Mouse (Mus musculus) hematopoietic stem cell, adult 5-6 weeks (primary cell): ENCODE results near the gene H2-Eb2. TPM values are rescaled to one million over a fixed set of nuclear protein-coding genes. Genes with fewer than 3 reads are reported as not detected.

Experiments used
- ATAC-seq, 2 experiments: fragments of 125-278 bp in 1 of 2; replicated peaks in 1 of 2; 2 replicates each; pipeline ENCODE4 v1.8.0; 2016 to 2017; ENCODE audit warnings: inconsistent platforms in 2 of 2, mild to moderate bottlenecking in 2 of 2, moderate number of reproducible peaks in 2 of 2, low read depth in 1 of 2, moderate TSS enrichment in 1 of 2; ENCODE audit not compliant: low FRiP score in 2 of 2, poor library complexity in 2 of 2, severe bottlenecking in 2 of 2, insufficient read depth in 1 of 2, low TSS enrichment in 1 of 2
- total RNA-seq: library from RNA; stranded (forward); fragments of 172-1452, 232-1000 nt; gene quantifications from 2 replicates; pipeline ENCODE4 v1.2.3, GENCODE M21; 2017

The H2-Eb2 gene
- total RNA-seq, 1 experiment from 2014 or later: not detected

GRCm38 (mm10) chr17:34378716-34379115, 53.3 kb downstream of the H2-Eb2 start:
- no peak for ATAC-seq

DNA sequence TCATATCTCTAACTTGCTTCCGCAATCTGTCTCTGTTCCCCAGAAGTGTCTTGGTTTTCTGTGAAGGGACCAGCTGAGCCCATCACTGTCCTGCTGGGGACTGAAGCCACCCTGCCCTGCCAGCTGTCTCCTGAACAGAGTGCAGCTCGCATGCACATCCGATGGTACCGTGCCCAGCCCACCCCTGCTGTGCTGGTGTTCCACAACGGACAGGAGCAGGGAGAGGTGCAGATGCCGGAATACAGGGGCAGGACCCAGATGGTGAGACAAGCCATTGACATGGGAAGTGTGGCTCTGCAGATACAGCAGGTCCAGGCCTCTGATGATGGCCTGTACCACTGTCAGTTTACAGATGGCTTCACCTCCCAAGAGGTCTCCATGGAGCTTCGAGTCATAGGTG, 54.0 kb downstream of the H2-Eb2 start:
- ATAC-seq: no peak

GRCm38 (mm10) chr17:34381876-34382275, 56.4 kb downstream of the H2-Eb2 start:
- ATAC-seq: no peak

- no peak for ATAC-seq
These were observed 57.7 kb downstream of the H2-Eb2 start for GRCm38 (mm10) chr17:34383212-34383611.

- ATAC-seq: no peak
These were observed 59.2 kb downstream of the H2-Eb2 start for GRCm38 (mm10) chr17:34384699-34385098.

GRCm38 (mm10) chr17:34386656-34387055, 61.2 kb downstream of the H2-Eb2 start:
- no peak for ATAC-seq

DNA sequence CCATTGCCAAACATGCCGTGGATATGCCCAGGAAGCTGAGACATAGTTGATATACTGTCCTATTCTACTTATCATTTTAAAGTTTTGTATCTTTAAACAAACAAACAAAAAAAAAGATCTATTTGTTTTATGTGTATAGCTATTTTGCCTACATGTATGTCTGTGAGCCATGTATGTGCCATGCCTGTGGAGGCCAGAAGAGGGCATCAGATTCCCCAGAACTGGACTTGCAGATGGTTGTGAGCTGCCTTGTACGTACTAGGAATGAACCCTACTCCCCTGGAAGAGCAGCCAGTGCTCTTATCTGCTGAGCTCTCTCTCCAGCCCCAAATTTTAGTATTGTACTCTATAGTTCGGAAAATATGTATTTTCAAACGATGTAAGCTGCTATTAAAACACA, 63.0 kb downstream of the H2-Eb2 start:
- ATAC-seq: peak in 1 of 2 experiments; percentile 52; a peak in 1 of 4 replicates

Other genes starting within 250 kb of the H2-Eb2 start
- 9.2 and 16.9 TPM in 2 replicates for gene H2-Oa, start 233.3 kb upstream of the H2-Eb2 start, total RNA-seq
- gene H2-DMa, start 206.1 kb upstream of the H2-Eb2 start, total RNA-seq: 88.1 and 135 TPM in 2 replicates
- 348 and 418 TPM in 2 replicates for gene Brd2, start 203.0 kb upstream of the H2-Eb2 start, total RNA-seq
- 4.6 and 6.4 TPM in 2 replicates for gene H2-DMb2, start 182.4 kb upstream of the H2-Eb2 start, total RNA-seq
- 51.5 and 55.9 TPM in 2 replicates for gene H2-DMb1, start 172.6 kb upstream of the H2-Eb2 start, total RNA-seq
- 130 and 164 TPM in 2 replicates for gene Tap1, start 138.1 kb upstream of the H2-Eb2 start, total RNA-seq
- 124 and 169 TPM in 2 replicates for gene Psmb9, start 137.9 kb upstream of the H2-Eb2 start, total RNA-seq
- 392 and 482 TPM in 2 replicates for gene Psmb8, start 127.9 kb upstream of the H2-Eb2 start, total RNA-seq
- 113 and 116 TPM in 2 replicates for gene Tap2, start 122.1 kb upstream of the H2-Eb2 start, total RNA-seq
- 60.2 and 91.1 TPM in 2 replicates for gene H2-Ob, start 86.8 kb upstream of the H2-Eb2 start, total RNA-seq
- gene H2-Ab1, start 68.0 kb upstream of the H2-Eb2 start, total RNA-seq: 155 and 159 TPM in 2 replicates
- 66.5 and 77.4 TPM in 2 replicates for gene H2-Aa, start 37.8 kb upstream of the H2-Eb2 start, total RNA-seq
- 64.4 and 73.0 TPM in 2 replicates for gene H2-Eb1, start 19.8 kb upstream of the H2-Eb2 start, total RNA-seq
- gene Btnl2, start 29.2 kb downstream of the H2-Eb2 start, total RNA-seq: not detected in 2 replicates
- gene Btnl1, start 51.5 kb downstream of the H2-Eb2 start, total RNA-seq: not detected in 2 replicates
- 1.2 and 8.6 TPM in 2 replicates for gene BC051142, start 73.2 kb downstream of the H2-Eb2 start, total RNA-seq
- gene Btnl4, start 151.7 kb downstream of the H2-Eb2 start, total RNA-seq: not detected in 2 replicates
- not detected in 2 replicates for gene Btnl6, start 191.7 kb downstream of the H2-Eb2 start, total RNA-seq
- gene Notch4, start 238.6 kb downstream of the H2-Eb2 start, total RNA-seq: 0.35 and 0.56 TPM in 2 replicates